Mouse (Mus musculus): Measurements from ENCODE around the gene Orai2.

DNA sequence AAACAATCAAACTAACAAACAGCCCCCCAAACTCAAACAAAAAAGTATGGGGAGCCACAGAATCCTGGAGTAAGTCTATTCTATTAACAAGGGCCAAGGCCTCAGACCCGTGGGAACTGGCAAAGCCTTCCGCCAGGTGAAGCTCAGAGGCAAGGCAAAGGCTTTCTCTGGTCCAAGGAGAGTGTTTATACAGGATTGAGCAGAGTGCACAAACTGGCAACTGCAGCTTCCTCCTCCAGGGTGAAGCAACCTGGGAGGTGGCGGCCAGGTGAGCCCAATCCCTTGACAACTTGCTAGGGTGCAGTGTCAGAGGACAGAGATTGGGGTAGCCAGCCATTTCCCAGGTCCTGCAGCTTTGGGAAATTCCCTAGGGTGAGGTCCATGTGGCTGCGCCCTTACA, 3.2 kb downstream of the Orai2 start:
- TF ChIP-seq POLR2A (IDR thresholded peaks at IDR 0.05; ENCODE audit: borderline replicate concordance, control insufficient read depth, low read depth, low read length) (no peak), CTCF (IDR thresholded peaks at IDR 0.05; ENCODE audit: control insufficient read depth, insufficient read depth, low read length) (no peak)
